Mouse (Mus musculus): ENCODE results near the gene Gtf2h3. TPM values are rescaled to one million over a fixed set of nuclear protein-coding genes. Genes with fewer than 3 reads are reported as not detected.

Gtf2h3 gene
- polyA plus RNA-seq, 1 experiment, result 83.8 TPM

DNA sequence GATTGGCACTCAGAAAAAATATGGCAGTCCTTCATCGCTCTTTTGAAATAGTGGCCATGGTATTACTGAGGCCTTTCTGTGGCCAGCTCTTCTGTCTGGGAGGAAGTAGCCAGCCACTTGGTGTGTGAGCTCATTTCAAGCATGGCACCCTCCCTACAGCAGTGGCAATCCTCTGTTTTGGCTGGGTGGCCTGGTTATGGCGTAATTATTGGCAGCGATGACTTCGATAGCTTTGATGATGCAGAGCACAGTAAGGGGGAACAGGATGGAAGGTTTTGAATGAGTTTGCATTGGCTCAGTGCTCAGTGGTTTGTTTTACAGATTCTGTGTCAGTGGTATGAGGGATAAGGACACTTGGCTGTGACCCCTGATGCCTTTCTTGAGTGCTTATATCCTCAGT is 57.8 kb downstream of the Gtf2h3 start:
- TF ChIP-seq EP300 (IDR thresholded peaks at IDR 0.05; ENCODE audit: insufficient read depth, low read depth, low read length) (no peak), CTCF (IDR thresholded peaks at IDR 0.05; ENCODE audit: low read depth, low read length) (no peak), POLR2A (IDR thresholded peaks at IDR 0.05; ENCODE audit: insufficient read depth, low read length) (no peak)
- Histone ChIP-seq H3K36me3 (ENCODE audit: control insufficient read depth, insufficient read depth, low read length, poor library complexity, severe bottlenecking) (no peaks in the 10 kb centered on the region), H3K9me3 (replicated peaks; ENCODE audit: control insufficient read depth, insufficient read depth, low read length, poor library complexity, severe bottlenecking) (no peaks in the 10 kb centered on the region), H3K9ac (ENCODE audit: low read depth, poor library complexity, severe bottlenecking) (no peak overlapping the region), H3K27me3 (ENCODE audit: control insufficient read depth, insufficient read depth, low read length, poor library complexity, severe bottlenecking) (no peaks in the 10 kb centered on the region), H3K27ac (ENCODE audit: insufficient read depth, low read length) (no peak overlapping the region), H3K4me1 (ENCODE audit: control insufficient read depth, insufficient read depth, low read length) (no peaks in the 10 kb centered on the region), H3K4me3 (ENCODE audit: low read depth, low read length) (no peak overlapping the region)

- no peak for TF ChIP-seq EP300 (IDR thresholded peaks at IDR 0.05; ENCODE audit: insufficient read depth, low read depth, low read length)
- Histone ChIP-seq H3K36me3 (ENCODE audit: control insufficient read depth, insufficient read depth, low read length, poor library complexity, severe bottlenecking) (no peaks in the 10 kb centered on the region), H3K9ac (ENCODE audit: low read depth, poor library complexity, severe bottlenecking) (no peak overlapping the region), H3K27me3 (ENCODE audit: control insufficient read depth, insufficient read depth, low read length, poor library complexity, severe bottlenecking) (no peaks in the 10 kb centered on the region), H3K27ac (ENCODE audit: insufficient read depth, low read length) (no peak overlapping the region), H3K9me3 (replicated peaks; ENCODE audit: control insufficient read depth, insufficient read depth, low read length, poor library complexity, severe bottlenecking) (no peaks in the 10 kb centered on the region), H3K4me1 (ENCODE audit: control insufficient read depth, insufficient read depth, low read length) (no peaks in the 10 kb centered on the region), H3K4me3 (ENCODE audit: low read depth, low read length) (no peak overlapping the region)
Measured at GRCm38 (mm10) chr5:124637300-124637699, 58.4 kb downstream of the Gtf2h3 start.

DNA sequence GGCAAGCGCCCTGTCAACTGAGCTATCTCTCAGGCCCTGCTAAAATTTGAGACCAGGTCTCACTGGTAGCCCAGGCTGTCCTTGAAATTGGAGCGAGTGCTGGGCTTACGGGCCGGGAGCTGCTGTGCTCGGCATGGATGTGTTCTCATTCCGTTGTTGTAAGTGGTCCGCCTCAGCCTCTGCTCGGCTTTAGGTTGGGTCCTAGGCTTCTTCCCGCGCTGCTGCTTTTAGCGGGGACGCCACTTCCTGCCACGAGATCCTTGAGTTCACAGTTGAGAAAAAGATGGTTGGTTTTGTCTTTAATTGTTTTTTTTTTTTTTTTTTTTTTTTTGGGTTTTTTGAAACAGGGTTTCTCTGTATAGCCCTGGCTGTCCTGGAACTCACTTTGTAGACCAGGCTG is 58.9 kb downstream of the Gtf2h3 start:
- no peak overlapping the region for H3K27ac ChIP-seq (ENCODE audit: insufficient read depth, low read length)
- no peaks in the 10 kb centered on the region for H3K36me3 ChIP-seq (ENCODE audit: control insufficient read depth, insufficient read depth, low read length, poor library complexity, severe bottlenecking)
- H3K9me3 ChIP-seq (replicated peaks; ENCODE audit: control insufficient read depth, insufficient read depth, low read length, poor library complexity, severe bottlenecking), result no peaks in the 10 kb centered on the region
- H3K9ac ChIP-seq (ENCODE audit: low read depth, poor library complexity, severe bottlenecking), result no peak overlapping the region
- no peak overlapping the region for H3K4me3 ChIP-seq (ENCODE audit: low read depth, low read length)
- TF ChIP-seq EP300 (IDR thresholded peaks at IDR 0.05; ENCODE audit: insufficient read depth, low read depth, low read length) (no peak), CTCF (IDR thresholded peaks at IDR 0.05; ENCODE audit: low read depth, low read length) (no peak), POLR2A (IDR thresholded peaks at IDR 0.05; ENCODE audit: insufficient read depth, low read length) (no peak)
- H3K27me3 ChIP-seq (ENCODE audit: control insufficient read depth, insufficient read depth, low read length, poor library complexity, severe bottlenecking), result no peaks in the 10 kb centered on the region
- H3K4me1 ChIP-seq (ENCODE audit: control insufficient read depth, insufficient read depth, low read length), result no peaks in the 10 kb centered on the region

Other genes with a start within 250 kb of the Gtf2h3 start
- 122 and 125 TPM in 2 replicates for gene Cdk2ap1, start 216.1 kb upstream of the Gtf2h3 start, polyA plus RNA-seq (2011; ENCODE audit: insufficient read depth, insufficient read length, low read depth, missing spikeins)
- 177 and 189 TPM in 2 replicates for gene Sbno1, start 153.1 kb upstream of the Gtf2h3 start, polyA plus RNA-seq (2011; ENCODE audit: insufficient read depth, insufficient read length, low read depth, missing spikeins)
- 166 and 187 TPM in 2 replicates for gene Kmt5a, start 139.2 kb upstream of the Gtf2h3 start, polyA plus RNA-seq (2011; ENCODE audit: insufficient read depth, insufficient read length, low read depth, missing spikeins)
- gene Rilpl2, start 100.8 kb upstream of the Gtf2h3 start, polyA plus RNA-seq (2011; ENCODE audit: insufficient read depth, insufficient read length, low read depth, missing spikeins), result 4.7 and 6.3 TPM in 2 replicates
- 27.1 and 28.6 TPM in 2 replicates for gene Snrnp35, start 96.0 kb upstream of the Gtf2h3 start, polyA plus RNA-seq (2011; ENCODE audit: insufficient read depth, insufficient read length, low read depth, missing spikeins)
- 16.6 and 18.0 TPM in 2 replicates for gene Rilpl1, start 47.7 kb upstream of the Gtf2h3 start, polyA plus RNA-seq (2011; ENCODE audit: insufficient read depth, insufficient read length, low read depth, missing spikeins)
- gene Tmed2, start 38.4 kb upstream of the Gtf2h3 start, polyA plus RNA-seq (2011; ENCODE audit: insufficient read depth, insufficient read length, low read depth, missing spikeins), result 193 and 281 TPM in 2 replicates
- 13.2 and 13.7 TPM in 2 replicates for gene Ddx55, start 26.3 kb upstream of the Gtf2h3 start, polyA plus RNA-seq (2011; ENCODE audit: insufficient read depth, insufficient read length, low read depth, missing spikeins)
- 57.1 and 61.3 TPM in 2 replicates for gene Eif2b1, start within 50 bp of the Gtf2h3 start, polyA plus RNA-seq (2011; ENCODE audit: insufficient read depth, insufficient read length, low read depth, missing spikeins)
- gene Atp6v0a2, start 49.4 kb downstream of the Gtf2h3 start, polyA plus RNA-seq (2011; ENCODE audit: insufficient read depth, insufficient read length, low read depth, missing spikeins), result 15.4 and 16.8 TPM in 2 replicates
- gene Dnah10, start 145.9 kb downstream of the Gtf2h3 start, polyA plus RNA-seq (2011; ENCODE audit: insufficient read depth, insufficient read length, low read depth, missing spikeins), result 0.73 and 2.3 TPM in 2 replicates

All from ES-Bruce4 (cell line).